Mouse (Mus musculus) embryonic stem cell, embryonic (primary cell): ENCODE data around the gene Glra1.

Source experiments
- CTCF ChIA-PET, 4 experiments: fragments of 300-600 bp in 2 of 4; fragments of 350-600 bp in 2 of 4; sonication (Branson Sonifier 250); formaldehyde crosslinking; loops; one replicate each; lab custom pipeline; 2022; ENCODE audit warnings: inconsistent platforms in 2 of 4; lab: Charles Lee
- POLR2A ChIA-PET, 4 experiments: fragments of 300-600 bp in 2 of 4; fragments of 350-600 bp in 2 of 4; sonication (Branson Sonifier 250); formaldehyde crosslinking; loops; one replicate each; lab custom pipeline; 2022; ENCODE audit warnings: antibody characterized with exemption in 4 of 4, inconsistent platforms in 1 of 4; lab: Charles Lee

The Glra1 gene

DNA sequence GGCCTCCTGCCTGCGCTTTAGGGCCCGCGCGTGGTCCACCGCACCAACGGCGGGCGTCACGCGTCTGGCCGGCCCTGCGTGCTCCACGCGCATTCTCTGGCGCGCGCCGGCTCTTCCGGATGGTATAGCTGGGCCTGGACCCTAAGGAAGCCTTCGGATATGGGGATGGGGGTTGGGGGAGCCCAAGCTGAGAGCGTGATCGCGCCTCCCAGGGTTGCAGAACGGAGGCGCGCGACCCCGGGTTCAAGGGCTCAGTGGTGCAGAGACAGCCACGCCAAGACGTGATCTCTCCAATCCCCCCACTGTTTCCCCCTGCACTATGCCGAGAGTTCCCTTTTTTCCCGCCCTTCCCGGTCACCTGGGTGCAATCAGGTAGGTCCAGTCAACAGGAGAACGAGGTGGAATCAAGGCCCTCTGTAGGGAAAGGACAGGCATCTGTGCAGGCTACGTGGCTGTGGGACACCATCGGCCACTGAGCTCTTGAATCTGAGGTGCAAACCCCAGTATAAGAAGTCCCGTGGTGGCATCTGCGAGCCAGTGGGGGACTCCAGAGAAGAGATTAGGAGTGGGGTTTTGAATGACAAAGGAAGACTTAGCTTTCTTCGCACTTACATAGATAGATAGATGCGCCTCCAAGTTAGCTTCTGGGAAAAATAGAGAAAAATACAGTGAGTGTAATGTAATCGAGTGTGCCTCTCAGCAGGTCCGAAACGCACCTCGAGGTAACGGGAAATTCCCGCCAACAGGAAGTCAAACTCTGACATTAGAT lies 137.9 kb downstream of the Glra1 start:
- ChIA-PET POLR2A (interaction anchor here (0.7 to 13.8 kb wide), 87 partner anchors 9 to 609 kb away, joined by 3 to 501 read pairs (median 8); partner anchors contain the start of genes Atox1 (in 4 of the 4), Gm2a (in 3 of the 4), Glra1 (in 2 of the 4) and Slc36a1 (in 2 of the 4)), CTCF (interaction anchor here in 3 of 4 experiments (0.7 to 3.0 kb wide), 15 partner anchors 9 to 266 kb away, joined by 3 to 22 read pairs (median 4); partner anchors contain the start of gene Atox1 (in 1 of the 3))

DNA sequence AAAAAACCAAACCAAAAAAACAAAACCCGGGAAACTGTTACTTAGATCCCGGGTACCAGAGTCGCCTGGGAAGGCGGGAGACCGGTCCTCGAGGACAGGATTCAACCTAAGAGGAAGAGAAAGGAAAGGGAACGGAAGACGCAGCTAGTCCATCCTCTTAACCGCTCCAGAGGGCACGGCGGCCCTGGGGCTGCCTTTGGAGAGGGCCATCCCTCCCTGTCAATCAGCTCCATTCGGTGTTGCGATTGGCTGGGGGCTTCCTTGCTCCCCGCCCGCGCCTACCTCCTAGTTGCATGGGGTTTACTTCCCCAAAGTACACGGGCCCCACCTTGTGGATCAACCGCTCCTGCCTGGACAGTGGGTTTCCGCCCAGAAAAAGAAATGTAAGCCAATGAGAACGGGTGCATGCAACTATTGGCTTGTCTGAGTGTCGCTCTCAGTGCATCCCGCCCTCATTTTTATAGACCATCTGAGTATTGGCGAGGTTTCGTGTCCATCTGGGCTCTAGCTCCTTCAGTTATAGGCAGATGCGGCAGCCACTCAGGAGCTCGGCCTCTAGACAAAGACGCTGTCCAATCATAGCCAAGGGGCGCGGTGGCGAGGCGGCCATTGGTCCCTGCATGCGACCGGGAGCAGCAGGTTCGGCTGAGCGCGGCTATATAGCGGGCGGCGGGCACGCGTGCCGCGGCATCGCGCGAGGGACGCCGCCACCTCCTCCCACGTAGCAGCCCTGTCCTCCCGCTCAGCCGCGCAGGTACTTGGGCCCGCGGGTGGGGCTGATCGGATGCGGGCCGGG lies 138.8 kb downstream of the Glra1 start, which contains the start of gene G3bp1:
TSS of gene G3bp1 (plus strand) at position 638 of the 796 bp plus-strand sequence.
- POLR2A ChIA-PET = interaction anchor here (0.5 to 13.8 kb wide), 149 partner anchors 9 to 1469 kb away, joined by 3 to 501 read pairs (median 5); partner anchors contain the start of genes Atox1 (in 4 of the 4), Gm2a (in 3 of the 4), Slc36a1 (in 2 of the 4) and Sparc (in 2 of the 4)
- CTCF ChIA-PET = interaction anchor here in 3 of 4 experiments (0.6 to 3.0 kb wide), 27 partner anchors 8 to 372 kb away, joined by 3 to 22 read pairs (median 4); partner anchors contain the start of genes Atox1 (in 2 of the 3) and Gm2a (in 1 of the 3)

DNA sequence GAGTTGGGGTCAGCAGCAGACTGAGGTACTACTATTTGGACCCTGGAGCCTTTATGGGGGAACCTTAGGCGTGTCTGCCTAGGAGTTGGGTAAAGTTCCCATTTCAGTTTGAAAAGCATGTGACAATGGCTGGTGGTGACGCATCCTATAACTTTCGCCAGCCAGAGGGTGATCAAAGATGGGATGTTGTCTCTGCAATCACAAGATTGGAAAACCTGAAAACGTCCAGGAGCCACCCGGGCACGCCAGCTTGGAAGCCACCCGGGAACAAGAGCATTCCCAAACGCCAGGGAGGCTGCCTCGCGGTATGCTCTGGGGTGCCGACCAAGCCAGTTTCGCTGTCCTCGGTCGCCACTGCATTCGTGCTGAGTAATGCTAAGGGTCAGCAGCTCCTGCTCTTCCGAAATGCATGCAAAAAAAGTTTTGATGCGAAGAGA lies 139.4 kb downstream of the Glra1 start:
- CTCF ChIA-PET = interaction anchor here in 3 of 4 experiments (0.6 to 3.0 kb wide), 22 partner anchors 8 to 371 kb away, joined by 3 to 22 read pairs (median 4); partner anchors contain the start of genes Atox1 (in 2 of the 3) and Gm2a (in 1 of the 3)
- POLR2A ChIA-PET = interaction anchor here (0.7 to 13.8 kb wide), 124 partner anchors 8 to 946 kb away, joined by 3 to 501 read pairs (median 6); partner anchors contain the start of genes Atox1 (in 4 of the 4), Gm2a (in 3 of the 4), Slc36a1 (in 2 of the 4) and Sparc (in 2 of the 4)

DNA sequence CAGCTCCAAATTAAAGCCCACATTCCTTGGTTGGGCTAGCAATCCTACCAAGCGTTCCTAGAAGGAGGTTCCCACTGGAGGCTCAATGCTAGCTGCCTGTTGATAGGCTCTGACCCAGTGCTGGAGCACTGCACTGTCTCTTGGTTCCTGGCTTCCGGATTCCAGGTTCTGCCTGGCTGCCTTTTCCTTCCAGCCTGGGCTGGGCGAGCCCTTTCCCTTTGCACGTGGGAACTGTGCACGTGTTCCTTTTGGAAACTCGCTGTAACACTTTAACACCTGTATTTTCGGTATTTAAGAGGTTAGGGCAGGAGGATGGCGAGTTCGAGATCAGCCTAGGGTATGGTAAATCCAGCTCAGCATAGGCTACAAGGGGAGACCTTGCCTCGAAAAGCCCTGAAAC lies 140.0 kb downstream of the Glra1 start:
- POLR2A ChIA-PET = interaction anchor here (0.5 to 13.8 kb wide), 73 partner anchors 7 to 607 kb away, joined by 3 to 501 read pairs (median 8); partner anchors contain the start of genes Atox1 (in 3 of the 4), Gm2a (in 2 of the 4), Sparc (in 2 of the 4) and Lyrm7 (in 1 of the 4)
- CTCF ChIA-PET = interaction anchor here in 3 of 4 experiments (0.5 to 3.0 kb wide), 11 partner anchors 14 to 262 kb away, joined by 3 to 22 read pairs (median 6); no protein-coding TSS in a partner anchor

GRCm38 (mm10) chr11:55465177-55465576 lies 142.8 kb downstream of the Glra1 start:
- ChIA-PET POLR2A (interaction anchor here in 3 of 4 experiments (0.5 to 13.8 kb wide), 5 partner anchors 22 to 482 kb away, joined by 3 to 501 read pairs (median 3); partner anchors contain the start of gene Gm2a (in 1 of the 3)), CTCF (no interaction called here)

GRCm38 (mm10) chr11:55464707-55465106 lies 143.3 kb downstream of the Glra1 start:
- POLR2A ChIA-PET = interaction anchor here in 3 of 4 experiments (0.5 to 13.8 kb wide), 4 partner anchors 9 to 482 kb away, joined by 3 to 501 read pairs (median 4); partner anchors contain the start of gene Gm2a (in 1 of the 3)
- CTCF ChIA-PET = no interaction called here
